Mouse (Mus musculus): Measurements from ENCODE around the gene Nipsnap3a.

DNA sequence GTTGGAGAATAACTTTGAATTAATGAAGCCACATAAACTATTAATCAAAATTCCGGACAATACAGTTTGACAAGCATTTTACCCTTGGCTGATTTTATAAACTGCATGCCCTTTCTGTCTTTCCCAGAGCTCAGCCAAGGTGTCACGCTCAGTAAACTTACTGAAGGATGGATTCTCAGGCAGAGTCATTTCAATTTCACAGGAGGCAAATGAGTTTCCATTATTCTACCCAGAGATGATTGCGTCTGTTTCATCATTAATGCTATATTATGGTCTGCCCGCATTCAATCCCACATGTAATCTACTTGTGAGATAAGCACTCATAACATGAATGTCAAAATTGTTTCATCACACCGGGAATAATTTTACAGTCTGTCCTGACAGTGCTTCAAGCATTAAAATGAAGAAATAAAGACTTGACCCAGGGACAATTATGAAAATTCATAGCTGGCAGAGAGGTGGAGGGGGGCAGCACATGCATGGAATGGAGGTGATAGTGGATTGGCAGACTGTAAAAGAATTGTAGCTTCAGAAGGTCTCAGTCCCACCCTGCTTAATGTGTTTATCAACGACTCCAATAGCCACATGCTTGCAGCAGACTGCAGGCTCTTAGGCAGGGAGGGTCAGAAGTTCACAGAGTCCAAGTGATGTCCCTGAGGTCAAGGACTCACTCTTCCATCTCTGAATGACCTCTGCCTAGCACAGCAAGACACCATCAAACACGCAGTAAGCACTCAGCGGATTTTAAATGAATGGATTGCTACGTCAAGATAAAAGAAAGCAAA, 57.4 kb downstream of the Nipsnap3a start:
- TF ChIP-seq POLR2A (IDR thresholded peaks at IDR 0.05; ENCODE audit: borderline replicate concordance, insufficient read depth, low read length), result no peak
- TF ChIP-seq CTCF (IDR thresholded peaks at IDR 0.05; ENCODE audit: borderline replicate concordance, insufficient read depth, low read depth, low read length), result no peak

Measured in cerebellum, adult 2 months (tissue).